Mouse (Mus musculus) kidney, postnatal 0 days (tissue): Measurements from ENCODE around the gene Spg20. TPM values are rescaled to one million over a fixed set of nuclear protein-coding genes. Genes with fewer than 3 reads are reported as not detected.

ENCODE experiments used
- ATAC-seq: fragments of 200-750 bp; cut with Nextera tagmentation; replicated peaks from 2 replicates; pipeline ENCODE4 v1.8.0; 2017; ENCODE audit warnings: low read depth, moderate number of reproducible peaks, moderate TSS enrichment, moderate library complexity; ENCODE audit not compliant: low FRiP score
- DNase-seq: peaks from one replicate; pipeline ENCODE4 v3.0.0-alpha.2; 2016; ENCODE audit warnings: low spot score
- H3K27ac ChIP-seq: fragments of 300-500 bp; sonication (generic); 2 replicates; pipeline ENCODE4 v1.5.1; 2014; ENCODE audit warnings: mild to moderate bottlenecking
- H3K27me3 ChIP-seq: fragments of 300-500 bp; sonication (generic); 2 replicates; pipeline ENCODE4 v1.6.1; 2014; ENCODE audit warnings: low read length, mixed read lengths; ENCODE audit not compliant: insufficient read depth
- H3K36me3 ChIP-seq: fragments of 300-500 bp; sonication (generic); 2 replicates; pipeline ENCODE4 v1.6.1; 2014; ENCODE audit warnings: low read length, mixed read lengths; ENCODE audit not compliant: insufficient read depth
- H3K4me1 ChIP-seq: fragments of 300-500 bp; sonication (generic); replicated peaks from 2 replicates; pipeline ENCODE4 v1.6.1; 2014; ENCODE audit warnings: antibody characterized with exemption, low read length, mixed read lengths; ENCODE audit not compliant: insufficient read depth
- H3K4me2 ChIP-seq: fragments of 300-500 bp; sonication (generic); 2 replicates; pipeline ENCODE4 v1.6.1; 2014; ENCODE audit warnings: mild to moderate bottlenecking, low read length, moderate library complexity, mixed read lengths
- H3K4me3 ChIP-seq: fragments of 300-500 bp; sonication (generic); replicated peaks from 2 replicates; pipeline ENCODE4 v1.5.1; 2014; ENCODE audit warnings: low read depth, low read length
- H3K9ac ChIP-seq: fragments of 300-500 bp; sonication (generic); 2 replicates; pipeline ENCODE4 v1.6.1; 2014; ENCODE audit warnings: low read depth, low read length
- H3K9me3 ChIP-seq: fragments of 300-500 bp; sonication (generic); replicated peaks from 2 replicates; pipeline ENCODE4 v1.6.1; 2016; ENCODE audit warnings: low read length, inconsistent platforms, mixed read lengths
- CTCF ChIP-seq: IDR thresholded peaks from 2 replicates; pipeline ENCODE4 v1.5.1; 2016; ENCODE audit warnings: antibody characterized with exemption, low read depth, mild to moderate bottlenecking, moderate library complexity
- WGBS: fragments of 180-500 bp; shearing (Covaris S2); extraction: QIAGEN DNeasy Blood & Tissue Kit; methylation state at CpG from one replicate; pipeline ENCODE4 v1.1.7; 2014; 5-methylcytosine and 5-hydroxymethylcytosine counted together
- polyA plus RNA-seq: library from polyadenylated mRNA; unstranded; fragments of >200 nt; fragmentation: Nextera tagmentation; extraction: Ambion mirVana; gene quantifications from 2 replicates; pipeline ENCODE4 v1.2.1, GENCODE M21; 2015

Gene Spg20
- polyA plus RNA-seq, 1 experiment from 2014 or later, result 29.5 TPM

DNA sequence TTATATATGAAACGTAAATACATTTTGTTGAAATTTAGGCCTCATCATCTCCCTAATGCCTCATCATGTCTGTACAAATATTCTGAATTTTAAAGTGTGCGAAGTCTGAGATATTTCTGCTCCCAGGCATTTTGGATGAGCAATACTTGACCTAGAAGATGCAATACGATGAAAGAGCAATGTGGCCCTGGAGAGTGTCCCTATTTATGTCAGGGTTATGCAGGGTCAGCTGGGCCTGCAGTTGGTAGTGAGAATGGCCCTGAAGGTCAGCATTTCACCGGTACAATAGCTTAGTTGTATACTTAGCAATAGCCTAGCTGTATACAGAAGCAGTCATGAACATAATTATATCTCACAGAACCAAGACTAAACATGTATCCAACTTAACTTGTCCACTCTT is 2.8 kb upstream of the Spg20 start:
- DNase-seq (no peak), ATAC-seq (no peak)
- Histone ChIP-seq H3K4me1 (0 out of 2 replicates have a peak, but pooled peaks cover 4% of the 10 kb centered on the region), H3K27ac (no peak overlapping the region), H3K27me3 (no peaks in the 10 kb centered on the region), H3K9ac (no peak overlapping the region), H3K9me3 (no peaks in the 10 kb centered on the region), H3K4me3 (no peak overlapping the region), H3K4me2 (no peak overlapping the region), H3K36me3 (no peaks in the 10 kb centered on the region)
- no peak for TF ChIP-seq CTCF
- 83% methylated on average over 4 of the region's 4 CpGs for WGBS

DNA sequence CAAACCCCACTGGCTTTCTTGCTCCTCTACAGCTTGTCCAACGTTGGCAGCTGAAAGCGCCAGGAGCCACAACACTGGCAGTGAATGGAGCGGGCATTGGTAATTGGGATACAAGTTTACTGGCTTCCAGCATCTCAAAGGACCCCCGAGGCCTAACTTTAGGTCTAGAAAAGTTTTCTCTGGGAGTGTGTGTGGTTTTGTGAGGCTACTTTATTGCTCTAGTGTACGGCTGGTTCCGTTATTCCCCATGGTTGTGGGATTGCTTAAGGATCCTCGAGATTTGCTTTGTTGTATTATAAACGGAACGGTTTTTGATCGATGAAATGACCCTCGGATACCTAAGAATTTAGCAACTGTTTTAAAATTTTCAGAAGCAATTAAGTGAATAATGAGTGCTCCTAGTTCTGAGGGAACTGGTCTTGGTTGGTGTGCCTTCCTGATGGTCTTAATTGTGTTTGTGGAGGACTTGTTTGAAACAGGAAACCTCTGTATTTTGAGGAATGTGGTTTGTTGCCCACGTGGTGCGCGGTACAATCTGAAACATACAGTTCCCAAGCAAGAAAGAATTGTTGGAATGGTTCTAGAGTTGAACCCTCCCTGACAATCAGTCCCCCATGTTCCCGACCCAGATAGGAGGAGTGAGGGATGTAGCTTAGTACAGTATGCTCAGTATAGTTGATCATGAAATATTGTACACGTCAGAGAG is 955 bp downstream of the Spg20 start:
- no peak for TF ChIP-seq CTCF
- Histone ChIP-seq H3K4me1 (peaks cover 4% of the 10 kb centered on the region; the same call in 1 of the 2 replicates), H3K9me3 (no peaks in the 10 kb centered on the region), H3K36me3 (peaks cover 11% of the 10 kb centered on the region), H3K4me3 (peak overlapping the region; percentile 86), H3K4me2 (peak overlapping the region; percentile 81), H3K27me3 (no peaks in the 10 kb centered on the region), H3K9ac (peak overlapping the region; percentile 95), H3K27ac (peak overlapping the region; percentile 94)
- peak; percentile 72 for DNase-seq
- WGBS, result 18% methylated on average over 16 of the region's 16 CpGs
- no peak for ATAC-seq

DNA sequence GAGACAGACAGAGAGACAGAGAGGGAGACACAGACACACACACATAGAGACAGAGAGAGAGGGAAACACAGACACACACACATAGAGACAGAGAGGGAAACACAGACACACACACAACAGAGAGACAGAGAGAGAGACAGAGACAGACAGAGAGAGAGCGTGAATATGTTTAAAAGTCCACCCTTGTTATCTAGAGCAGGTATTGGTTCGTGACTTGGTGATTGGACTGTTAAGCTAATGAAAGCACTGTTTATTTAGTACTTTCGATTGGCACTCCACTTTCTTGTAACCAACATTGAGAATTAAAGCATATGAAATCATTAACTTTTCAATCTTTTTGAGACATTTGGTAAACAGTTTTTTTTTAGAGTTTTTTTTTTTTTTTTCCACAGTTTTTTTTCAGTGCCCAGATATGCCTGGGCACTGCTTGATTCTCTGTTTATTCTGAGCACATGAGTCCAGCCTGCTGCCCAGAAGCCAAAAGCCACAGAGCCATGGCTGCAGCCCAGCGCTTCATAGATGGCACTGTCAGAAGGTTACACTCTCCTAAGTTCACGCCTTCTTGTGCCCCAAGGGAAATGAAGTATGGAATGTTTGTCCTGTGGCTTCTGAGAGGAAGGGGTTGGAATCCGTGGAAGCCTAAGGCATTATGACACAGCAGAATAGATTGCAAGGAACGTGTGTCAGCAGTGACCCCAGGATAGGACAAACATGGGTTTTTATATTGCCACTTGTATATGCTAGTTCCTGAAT is 2.6 kb downstream of the Spg20 start:
- ATAC-seq, result no peak
- Histone ChIP-seq H3K27ac (no peak overlapping the region), H3K9ac (no peak overlapping the region), H3K9me3 (no peaks in the 10 kb centered on the region), H3K36me3 (peaks cover 24% of the 10 kb centered on the region), H3K4me1 (peaks cover 4% of the 10 kb centered on the region; the same call in 1 of the 2 replicates), H3K4me2 (no peak overlapping the region), H3K27me3 (no peaks in the 10 kb centered on the region), H3K4me3 (no peak overlapping the region)
- WGBS, result 54% methylated on average over 7 of the region's 7 CpGs
- peak; percentile 36 for DNase-seq
- no peak for TF ChIP-seq CTCF

DNA sequence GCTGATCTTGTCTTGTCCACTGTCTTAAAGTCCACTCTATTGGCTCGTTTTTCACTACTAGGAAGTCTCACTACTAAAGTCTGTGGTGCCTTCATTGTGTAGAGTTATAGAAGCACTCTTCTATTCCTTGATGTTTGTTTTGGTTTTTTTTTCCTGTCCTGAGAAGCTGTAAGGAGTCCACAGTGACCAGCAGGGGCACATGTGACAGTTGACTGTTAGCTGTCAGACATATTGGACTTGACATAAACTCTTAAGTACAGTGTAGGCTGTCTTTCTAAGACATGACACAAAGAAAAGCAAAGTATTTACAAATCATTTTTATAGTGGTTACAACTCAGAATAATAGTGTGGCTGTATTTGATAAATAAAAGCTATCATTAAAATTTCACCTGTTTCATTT is 3.2 kb downstream of the Spg20 start:
- Histone ChIP-seq H3K27me3 (no peaks in the 10 kb centered on the region), H3K4me3 (no peak overlapping the region), H3K4me2 (no peak overlapping the region), H3K9me3 (no peaks in the 10 kb centered on the region), H3K4me1 (peaks cover 4% of the 10 kb centered on the region; the same call in 1 of the 2 replicates), H3K36me3 (peaks cover 27% of the 10 kb centered on the region), H3K9ac (no peak overlapping the region), H3K27ac (no peak overlapping the region)
- 47% methylated on average over 1 of the region's 1 CpGs for WGBS
- 0 out of 2 replicates have a peak, but pooled peaks have one; percentile 11 for TF ChIP-seq CTCF
- ATAC-seq, result no peak
- DNase-seq, result no peak

DNA sequence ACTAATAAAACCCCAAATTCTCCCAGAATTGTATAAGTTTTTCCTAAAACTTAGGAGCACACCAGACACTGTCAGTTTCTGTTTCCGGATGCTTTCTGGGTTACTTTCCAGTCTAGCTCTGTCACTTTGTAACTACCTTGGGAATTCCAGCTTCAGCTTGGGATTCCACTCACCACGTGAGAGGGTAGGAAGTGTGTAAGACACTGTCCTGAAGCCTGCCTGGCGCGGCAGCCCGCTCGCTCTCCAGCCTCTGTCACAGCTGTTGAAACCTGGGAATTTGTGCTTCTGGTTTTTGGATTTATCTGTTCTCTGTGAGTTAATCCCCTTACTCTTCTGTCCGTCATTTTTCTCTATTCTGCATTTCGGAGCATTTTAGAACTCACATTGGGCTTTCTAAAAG is 4.1 kb downstream of the Spg20 start:
- no peak for TF ChIP-seq CTCF
- no peaks in the 10 kb centered on the region for H3K9me3 ChIP-seq
- no peak overlapping the region for H3K27ac ChIP-seq
- ATAC-seq (no peak), DNase-seq (no peak)
- no peak overlapping the region for H3K4me2 ChIP-seq
- 89% methylated on average over 8 of the region's 8 CpGs for WGBS
- H3K27me3 ChIP-seq, result no peaks in the 10 kb centered on the region
- H3K4me3 ChIP-seq, result no peak overlapping the region
- H3K36me3 ChIP-seq, result peaks cover 34% of the 10 kb centered on the region
- no peak overlapping the region for H3K9ac ChIP-seq
- peaks cover 4% of the 10 kb centered on the region; the same call in 1 of the 2 replicates for H3K4me1 ChIP-seq

DNA sequence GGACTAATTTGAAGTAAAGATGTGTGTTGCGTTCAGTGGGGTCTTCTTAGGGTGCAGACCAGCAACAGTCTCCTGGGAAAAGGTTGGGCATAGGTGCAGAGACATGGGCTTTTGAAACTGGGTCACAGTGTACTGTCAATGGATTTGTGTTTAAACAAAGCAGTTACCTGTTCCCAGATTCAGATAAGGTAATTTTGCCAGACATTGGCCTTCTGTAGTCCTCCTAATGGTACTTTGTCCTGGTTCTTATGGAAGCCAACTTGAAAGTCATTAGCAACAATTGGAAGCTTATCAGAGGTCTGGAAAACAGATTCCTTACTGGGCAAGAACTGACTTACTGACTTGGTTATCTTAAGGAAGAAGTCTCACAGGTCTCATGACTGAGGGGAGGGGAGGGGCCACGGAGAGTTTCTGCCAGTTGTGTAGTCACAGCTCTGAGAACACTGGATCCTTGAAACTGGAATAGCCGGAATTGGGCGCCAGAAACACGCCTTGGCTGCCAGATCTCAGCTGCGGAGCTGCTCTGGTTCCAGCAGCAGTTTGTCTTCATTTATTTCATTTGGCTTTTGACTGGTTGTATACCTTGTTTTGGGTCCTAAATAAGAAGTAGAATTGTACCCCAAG is 7.5 kb downstream of the Spg20 start:
- Histone ChIP-seq H3K4me2 (no peak overlapping the region), H3K9me3 (no peaks in the 10 kb centered on the region), H3K27me3 (no peaks in the 10 kb centered on the region), H3K4me3 (no peak overlapping the region), H3K9ac (no peak overlapping the region), H3K36me3 (peaks cover 57% of the 10 kb centered on the region), H3K4me1 (no peaks in the 10 kb centered on the region; the same call in 1 of the 2 replicates), H3K27ac (no peak overlapping the region)
- no peak for TF ChIP-seq CTCF
- WGBS, result 85% methylated on average over 6 of the region's 6 CpGs
- ATAC-seq (no peak), DNase-seq (no peak)
